Mouse (Mus musculus) ES-E14 (cell line): ENCODE measurements around the gene Dazap2. TPM values are rescaled to one million over a fixed set of nuclear protein-coding genes. Genes with fewer than 3 reads are reported as not detected.

Experiments
- DNase-seq: peaks from one replicate; pipeline ENCODE4 v3.0.0-alpha.2; 2013; ENCODE audit warnings: low read depth, low spot score
- H3K27ac ChIP-seq: 2 replicates; pipeline ENCODE4 v1.5.1; 2012; ENCODE audit warnings: low read depth, mild to moderate bottlenecking, low read length, moderate library complexity, mixed read lengths; ENCODE audit not compliant: poor library complexity, insufficient read depth, severe bottlenecking
- H3K36me3 ChIP-seq: 2 replicates; pipeline ENCODE4 v1.6.1; 2012; ENCODE audit warnings: mild to moderate bottlenecking, low read length, moderate library complexity, mixed read lengths; ENCODE audit not compliant: control insufficient read depth, poor library complexity, insufficient read depth, severe bottlenecking
- H3K4me1 ChIP-seq, 2 experiments: fragments of 150-350 bp in 1 of 2; sonication (generic) in 1 of 2; 2 replicates each; pipeline ENCODE4 v1.6.1; 2012; ENCODE audit warnings: low read length in 2 of 2, mild to moderate bottlenecking in 1 of 2, mixed read lengths in 1 of 2; ENCODE audit not compliant: control insufficient read depth in 2 of 2, insufficient read depth in 2 of 2, poor library complexity in 1 of 2
- H3K4me3 ChIP-seq, 2 experiments: fragments of 150-350 bp in 1 of 2; sonication (generic) in 1 of 2; 2 replicates each; pipeline ENCODE4 v1.5.1; 2012; ENCODE audit warnings: low read length in 2 of 2, low read depth in 1 of 2, mild to moderate bottlenecking in 1 of 2, mixed read lengths in 1 of 2; ENCODE audit not compliant: insufficient read depth in 1 of 2, poor library complexity in 1 of 2, severe bottlenecking in 1 of 2
- H3K9ac ChIP-seq: 2 replicates; pipeline ENCODE4 v1.6.1; 2012; ENCODE audit warnings: low read depth, mild to moderate bottlenecking, low read length, mixed read lengths; ENCODE audit not compliant: poor library complexity, insufficient read depth, severe bottlenecking
- H3K9me3 ChIP-seq: fragments of 150-350 bp; sonication (generic); 2 replicates; pipeline ENCODE4 v1.6.1; 2012; ENCODE audit warnings: low read depth, mild to moderate bottlenecking, low read length; ENCODE audit not compliant: control insufficient read depth, insufficient read depth
- CHD2 ChIP-seq: IDR thresholded peaks from 2 replicates; pipeline ENCODE4 v1.6.1; 2014; ENCODE audit warnings: mild to moderate bottlenecking, low read depth, low read length, inconsistent platforms
- HCFC1 ChIP-seq: IDR thresholded peaks from 2 replicates; pipeline ENCODE4 v1.6.1; 2012; ENCODE audit warnings: low read length, inconsistent platforms, borderline replicate concordance; ENCODE audit not compliant: insufficient read depth
- MAFK ChIP-seq: IDR thresholded peaks from 2 replicates; pipeline ENCODE4 v1.6.1; 2014; ENCODE audit warnings: mild to moderate bottlenecking, low read depth, low read length, inconsistent platforms; ENCODE audit not compliant: insufficient read depth
- ZC3H11A ChIP-seq: IDR thresholded peaks from 2 replicates; pipeline ENCODE4 v1.6.1; 2012; ENCODE audit warnings: low read depth, mild to moderate bottlenecking, inconsistent platforms, low read length, borderline replicate concordance
- ZNF384 ChIP-seq: IDR thresholded peaks from 2 replicates; pipeline ENCODE4 v1.6.1; 2012; ENCODE audit warnings: low read depth, low read length, inconsistent platforms
- in situ Hi-C, 2 experiments: fragments of 600-800 bp; cut with MboI; formaldehyde crosslinking; loops; one replicate each; pipeline ENCODE4 v1.15.1; 2025; ENCODE audit warnings: low sequenced_read_pairs in 2 of 2, inconsistent platforms in 1 of 2; ENCODE audit not compliant: unreplicated experiment in 2 of 2
- total RNA-seq: library from RNA; depleted of rRNA; stranded (reverse); fragments of 300-350 nt; gene quantifications from 2 replicates; pipeline ENCODE4 v1.2.3, GENCODE M21; 2012

Dazap2 gene
- total RNA-seq, 1 experiment: 27.6 TPM

DNA sequence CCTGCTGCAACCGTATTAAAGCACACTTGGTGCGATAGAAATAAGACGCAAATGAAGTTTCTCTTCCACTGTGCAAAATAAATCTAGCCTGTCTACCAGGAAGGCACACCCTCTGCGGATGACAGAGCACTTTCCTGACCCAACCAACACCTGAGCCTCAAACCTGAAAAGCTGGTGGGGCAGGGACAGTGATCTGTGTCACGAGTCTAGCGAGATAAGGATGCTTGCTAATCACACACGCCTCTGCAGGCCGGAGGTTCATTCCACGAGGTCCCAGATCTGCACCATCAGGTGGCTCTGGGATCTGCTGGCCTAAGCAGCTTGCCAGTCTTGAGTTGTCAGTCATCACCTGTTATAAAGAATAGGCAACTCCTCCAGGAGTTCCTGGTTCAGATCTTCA is 36.5 kb downstream of the Dazap2 start:
- in situ Hi-C loops: no loop called here
- no peaks in the 10 kb centered on the region for H3K9me3 ChIP-seq
- DNase-seq: no peak
- H3K27ac ChIP-seq: no peak overlapping the region
- H3K4me1 ChIP-seq: peaks cover 2 to 7% of the 10 kb centered on the region in 2 experiments; a peak in 2 of 4 replicates
- H3K4me3 ChIP-seq: no peak overlapping the region
- no peaks in the 10 kb centered on the region; the same call in 1 of the 2 replicates for H3K36me3 ChIP-seq
- H3K9ac ChIP-seq: no peak overlapping the region
- no peak for TF ChIP-seq MAFK
- no peak for TF ChIP-seq HCFC1
- TF ChIP-seq ZC3H11A: no peak
- TF ChIP-seq CHD2: no peak
- no peak for TF ChIP-seq ZNF384

DNA sequence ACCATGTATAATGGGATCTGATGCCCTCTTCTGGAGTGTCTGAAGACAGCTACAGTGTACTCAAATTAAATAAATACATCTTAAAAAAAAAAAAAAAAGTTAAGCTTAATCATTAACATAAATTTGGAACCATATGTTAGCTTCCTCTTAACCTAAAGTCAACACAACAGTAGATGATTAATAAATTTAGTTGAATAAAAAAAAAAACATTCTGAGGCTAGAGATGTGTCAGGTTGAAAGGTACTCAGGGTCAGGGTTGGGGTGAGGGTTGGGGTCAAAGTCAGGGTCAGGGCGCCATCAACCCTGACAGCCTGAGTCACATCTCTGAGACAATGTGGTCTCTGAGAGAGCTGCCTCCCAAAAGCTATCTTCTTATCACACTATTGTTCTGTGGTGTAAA is 39.1 kb downstream of the Dazap2 start:
- in situ Hi-C loops: no loop called here
- H3K4me3 ChIP-seq: no peak overlapping the region
- no peak overlapping the region for H3K9ac ChIP-seq
- H3K9me3 ChIP-seq: no peaks in the 10 kb centered on the region
- H3K27ac ChIP-seq: no peak overlapping the region
- peaks cover 2% of the 10 kb centered on the region in 2 experiments; a peak in 2 of 4 replicates for H3K4me1 ChIP-seq
- no peak for TF ChIP-seq ZNF384
- no peak for TF ChIP-seq MAFK
- TF ChIP-seq HCFC1: no peak
- no peak for TF ChIP-seq CHD2
- no peak for TF ChIP-seq ZC3H11A
- no peak for DNase-seq
- H3K36me3 ChIP-seq: no peaks in the 10 kb centered on the region; the same call in 1 of the 2 replicates

DNA sequence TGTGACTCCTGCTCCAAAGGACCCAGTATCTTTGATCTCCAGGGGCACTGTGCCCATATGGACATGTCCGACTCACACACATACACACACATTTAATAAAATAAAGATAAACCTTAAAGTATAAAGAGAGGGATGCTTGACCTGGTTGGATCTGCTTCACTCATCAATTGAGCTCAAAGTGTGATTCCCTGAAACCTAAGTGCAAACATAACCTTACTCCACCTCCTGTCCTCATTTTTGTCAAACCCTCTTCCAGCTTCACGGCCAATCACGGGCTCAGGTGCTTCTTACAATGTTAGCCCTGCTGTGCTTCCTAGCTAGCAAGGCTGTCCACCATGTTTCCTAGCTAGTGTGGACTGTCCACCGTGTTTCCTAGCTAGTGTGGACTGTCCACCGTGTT is 40.1 kb downstream of the Dazap2 start:
- Histone ChIP-seq H3K4me3 (no peak overlapping the region), H3K27ac (no peak overlapping the region), H3K4me1 (no peaks in the 10 kb centered on the region), H3K9ac (no peak overlapping the region), H3K9me3 (no peaks in the 10 kb centered on the region), H3K36me3 (no peaks in the 10 kb centered on the region; the same call in 1 of the 2 replicates)
- no peak for TF ChIP-seq MAFK
- TF ChIP-seq ZC3H11A: no peak
- TF ChIP-seq CHD2: no peak
- TF ChIP-seq ZNF384: no peak
- no peak for TF ChIP-seq HCFC1
- in situ Hi-C loops: no loop called here
- no peak for DNase-seq

DNA sequence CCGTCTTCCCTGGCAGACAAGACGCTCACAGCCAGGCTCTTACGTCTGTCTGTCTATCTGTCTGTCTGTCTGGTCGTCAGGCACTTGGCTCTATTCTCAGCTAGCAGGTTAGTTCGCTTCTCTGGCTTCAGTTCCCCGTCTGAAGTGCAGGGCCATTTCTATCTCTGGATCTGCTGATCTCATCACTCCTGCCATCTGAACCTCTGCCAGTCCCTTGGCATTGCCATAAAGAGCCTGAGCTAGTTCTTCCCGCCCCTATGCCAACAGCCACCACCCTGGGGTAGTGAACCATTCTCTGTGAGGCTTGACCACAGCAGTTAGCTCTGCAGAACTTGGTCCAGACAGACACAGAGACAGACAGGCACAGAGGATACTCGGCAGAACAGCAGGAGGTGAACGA is 45.2 kb downstream of the Dazap2 start:
- no peak overlapping the region for H3K9ac ChIP-seq
- H3K9me3 ChIP-seq: no peaks in the 10 kb centered on the region
- in situ Hi-C loops: no loop called here
- H3K4me3 ChIP-seq: no peak overlapping the region
- TF ChIP-seq MAFK (no peak), CHD2 (no peak), ZC3H11A (no peak), ZNF384 (no peak), HCFC1 (no peak)
- H3K4me1 ChIP-seq: peaks cover 0 to 8% of the 10 kb centered on the region in 2 experiments; a peak in 2 of 4 replicates
- no peak overlapping the region for H3K27ac ChIP-seq
- H3K36me3 ChIP-seq: no peaks in the 10 kb centered on the region; the same call in 1 of the 2 replicates
- DNase-seq: no peak

DNA sequence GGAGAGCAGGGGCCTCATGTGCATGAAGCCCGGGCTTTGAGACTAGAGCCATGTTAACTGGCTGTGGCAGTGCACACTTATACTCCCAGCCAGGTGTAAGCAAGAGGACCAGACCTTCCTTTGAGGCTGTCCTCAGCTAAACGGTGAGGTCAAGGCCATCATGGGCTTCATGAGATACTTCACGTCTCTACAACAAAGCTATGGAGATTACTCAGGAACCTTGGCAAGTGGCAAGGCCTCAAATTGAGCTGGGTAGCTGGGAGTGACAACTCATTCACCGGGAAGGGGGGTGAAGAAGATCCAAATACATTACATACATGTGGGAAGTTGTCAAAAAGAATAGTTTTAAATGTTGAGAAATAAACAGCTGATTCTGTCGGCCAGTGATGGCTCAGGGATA is 45.7 kb downstream of the Dazap2 start:
- TF ChIP-seq CHD2: no peak
- TF ChIP-seq ZNF384: no peak
- TF ChIP-seq MAFK: no peak
- no peak for TF ChIP-seq ZC3H11A
- TF ChIP-seq HCFC1: no peak
- in situ Hi-C loops: no loop called here
- H3K27ac ChIP-seq: no peak overlapping the region
- H3K36me3 ChIP-seq: no peaks in the 10 kb centered on the region; the same call in 1 of the 2 replicates
- H3K4me1 ChIP-seq: peaks cover 0 to 11% of the 10 kb centered on the region in 2 experiments; a peak in 2 of 4 replicates
- no peak overlapping the region for H3K9ac ChIP-seq
- no peak overlapping the region for H3K4me3 ChIP-seq
- no peak for DNase-seq
- no peaks in the 10 kb centered on the region for H3K9me3 ChIP-seq
